Mouse (Mus musculus): Measurements from ENCODE around the gene Myo7a.

- no peak for TF ChIP-seq GATA1 (IDR thresholded peaks at IDR 0.05; ENCODE audit: low read length)
- no peak for TF ChIP-seq TAL1 (IDR thresholded peaks at IDR 0.05; ENCODE audit: low read length)
These were observed 44.4 kb upstream of the Myo7a start for GRCm38 (mm10) chr7:98163700-98164099.

All from erythroblast, embryonic 14.5 days (primary cell).